Mouse (Mus musculus) liver, postnatal 0 days (tissue): ENCODE results near the gene Dab1. TPM values are rescaled to one million over a fixed set of nuclear protein-coding genes. Genes with fewer than 3 reads are reported as not detected.

Source experiments
- ATAC-seq: fragments of 200-750 bp; cut with Nextera tagmentation; 2 replicates; pipeline ENCODE4 v1.8.0; 2017; ENCODE audit warnings: mild to moderate bottlenecking, moderate library complexity
- DNase-seq: peaks from one replicate; pipeline ENCODE4 v3.0.0-alpha.2; 2016
- H3K27ac ChIP-seq: fragments of 300-500 bp; sonication (generic); 2 replicates; pipeline ENCODE4 v1.5.1; 2014; ENCODE audit warnings: antibody characterized with exemption, moderate library complexity, mild to moderate bottlenecking, low read depth
- H3K27me3 ChIP-seq: fragments of 300-500 bp; sonication (generic); 2 replicates; pipeline ENCODE4 v1.6.1; 2014; ENCODE audit warnings: low read length, control low read depth, mixed read lengths; ENCODE audit not compliant: insufficient read depth
- H3K36me3 ChIP-seq: fragments of 300-500 bp; sonication (generic); replicated peaks from 2 replicates; pipeline ENCODE4 v1.6.1; 2014; ENCODE audit warnings: mild to moderate bottlenecking, control low read depth, low read length, moderate library complexity, mixed read lengths; ENCODE audit not compliant: insufficient read depth
- H3K4me1 ChIP-seq: fragments of 300-500 bp; sonication (generic); 2 replicates; pipeline ENCODE4 v1.6.1; 2014; ENCODE audit warnings: antibody characterized with exemption, mild to moderate bottlenecking, control low read depth; ENCODE audit not compliant: insufficient read depth
- H3K4me2 ChIP-seq: fragments of 300-500 bp; sonication (generic); 2 replicates; pipeline ENCODE4 v1.6.1; 2014; ENCODE audit warnings: low read depth, mild to moderate bottlenecking, low read length, moderate library complexity, mixed read lengths
- H3K4me3 ChIP-seq: fragments of 300-500 bp; sonication (generic); 2 replicates; pipeline ENCODE4 v1.5.1; 2014; ENCODE audit warnings: low read depth, low read length
- H3K9ac ChIP-seq: fragments of 300-500 bp; sonication (generic); replicated peaks from 2 replicates; pipeline ENCODE4 v1.6.1; 2014; ENCODE audit warnings: mild to moderate bottlenecking, moderate library complexity
- H3K9me3 ChIP-seq: fragments of 300-500 bp; sonication (generic); 2 replicates; pipeline ENCODE4 v1.6.1; 2016; ENCODE audit warnings: mild to moderate bottlenecking, control low read depth, low read length, mixed read lengths
- CTCF ChIP-seq: sonication (generic); IDR thresholded peaks from 2 replicates; pipeline ENCODE4 v1.5.1; 2016; ENCODE audit warnings: antibody characterized with exemption, low read depth
- EP300 ChIP-seq: IDR thresholded peaks from 2 replicates; pipeline ENCODE4 v1.6.1; 2016; ENCODE audit warnings: antibody characterized with exemption, low read depth, mild to moderate bottlenecking
- WGBS: fragments of 180-500 bp; shearing (Covaris S2); extraction: QIAGEN DNeasy Blood & Tissue Kit; methylation state at CpG from one replicate; pipeline ENCODE4 v1.1.7; 2014; ENCODE audit not compliant: insufficient replicate concordance; 5-methylcytosine and 5-hydroxymethylcytosine counted together
- polyA plus RNA-seq: library from polyadenylated mRNA; unstranded; fragments of >200 nt; fragmentation: Nextera tagmentation; extraction: Ambion mirVana; gene quantifications from 2 replicates; pipeline ENCODE4 v1.2.1, GENCODE M21; 2015

The Dab1 gene
- polyA plus RNA-seq, 1 experiment from 2014 or later, result 1.1 TPM

- no peak overlapping the region for H3K4me3 ChIP-seq
- H3K9ac ChIP-seq, result no peak overlapping the region
These were observed 589.9 kb downstream of the Dab1 start for GRCm38 (mm10) chr4:104209081-104209480.

GRCm38 (mm10) chr4:104210796-104211195 is 591.6 kb downstream of the Dab1 start:
- Histone ChIP-seq H3K4me2 (no peak overlapping the region), H3K27me3 (no peaks in the 10 kb centered on the region), H3K4me1 (no peaks in the 10 kb centered on the region), H3K4me3 (no peak overlapping the region), H3K36me3 (no peaks in the 10 kb centered on the region), H3K9ac (no peak overlapping the region), H3K27ac (no peak overlapping the region), H3K9me3 (no peaks in the 10 kb centered on the region)
- 60% methylated on average over 1 of the region's 1 CpGs for WGBS
- TF ChIP-seq CTCF (no peak), EP300 (no peak)
- DNase-seq, result no peak
- no peak for ATAC-seq

More at GRCm38 (mm10) chr4:104209081-104209480, 589.9 kb downstream of the Dab1 start:
- Histone ChIP-seq H3K27me3 (no peaks in the 10 kb centered on the region), H3K4me2 (no peak overlapping the region), H3K9me3 (no peaks in the 10 kb centered on the region), H3K4me1 (no peaks in the 10 kb centered on the region), H3K27ac (no peak overlapping the region), H3K36me3 (no peaks in the 10 kb centered on the region)
- no peak for DNase-seq
- TF ChIP-seq EP300 (no peak), CTCF (peak; percentile 38)
- WGBS, result 31% methylated on average over 2 of the region's 2 CpGs
- no peak for ATAC-seq

DNA sequence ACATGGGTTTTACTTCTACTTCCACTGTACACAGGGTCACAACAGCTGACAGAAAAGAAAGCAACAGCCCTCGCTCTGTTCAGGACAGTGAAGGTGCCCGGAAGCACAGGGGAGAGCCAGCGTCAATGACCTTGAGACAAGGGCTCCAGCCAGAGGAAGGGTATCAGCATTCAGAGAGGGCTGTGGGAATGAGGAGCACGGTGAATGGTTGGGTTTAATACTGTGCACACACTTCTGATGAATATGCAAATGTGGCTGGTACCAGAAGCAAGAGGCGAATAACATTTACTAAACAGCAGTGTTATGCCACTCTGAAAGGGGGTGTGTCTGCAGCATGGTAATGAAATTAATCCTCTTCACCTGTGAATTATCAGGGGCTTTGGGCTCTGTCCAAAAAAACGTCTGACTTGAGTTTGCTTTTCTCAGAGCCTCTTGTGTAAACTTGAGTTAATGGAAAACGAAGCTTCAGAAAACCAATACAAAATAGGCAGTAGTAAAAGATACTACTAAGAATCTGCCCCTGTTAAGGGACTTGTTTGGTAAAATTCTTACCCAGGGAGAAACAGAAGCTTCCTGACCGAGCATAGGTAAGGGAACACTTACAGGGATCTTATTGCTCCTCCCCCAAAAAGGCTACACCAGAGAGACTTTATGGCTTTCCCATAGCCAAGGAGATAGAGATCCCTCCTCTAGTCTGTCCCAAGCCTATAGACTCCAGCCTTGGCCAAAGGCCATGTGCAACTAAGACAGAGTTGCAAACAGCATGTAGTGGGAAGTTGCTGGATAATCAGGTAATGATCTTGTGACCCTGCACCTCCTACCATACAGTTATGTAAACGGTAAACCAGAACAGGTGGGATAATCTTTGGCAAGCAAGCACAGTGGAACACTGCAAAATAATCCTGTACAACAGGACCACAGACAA is 592.6 kb downstream of the Dab1 start:
- H3K4me3 ChIP-seq, result no peak overlapping the region
- no peak overlapping the region for H3K9ac ChIP-seq
- 0 out of 2 replicates have a peak overlapping the region, but pooled peaks have one; percentile 22 for H3K27ac ChIP-seq
- no peaks in the 10 kb centered on the region for H3K4me1 ChIP-seq
- WGBS, result 46% methylated on average over 9 of the region's 9 CpGs
- TF ChIP-seq CTCF, result no peak
- TF ChIP-seq EP300, result no peak
- ATAC-seq, result no peak
- no peak for DNase-seq
- no peaks in the 10 kb centered on the region for H3K9me3 ChIP-seq
- peak overlapping the region; percentile 29 for H3K4me2 ChIP-seq
- H3K27me3 ChIP-seq, result no peaks in the 10 kb centered on the region
- H3K36me3 ChIP-seq, result no peaks in the 10 kb centered on the region

GRCm38 (mm10) chr4:104214724-104215123 is 595.6 kb downstream of the Dab1 start:
- Histone ChIP-seq H3K27me3 (no peaks in the 10 kb centered on the region), H3K4me2 (no peak overlapping the region), H3K4me1 (peaks cover 11% of the 10 kb centered on the region; the same call in 1 of the 2 replicates), H3K36me3 (no peaks in the 10 kb centered on the region), H3K4me3 (no peak overlapping the region), H3K9me3 (no peaks in the 10 kb centered on the region), H3K9ac (no peak overlapping the region), H3K27ac (no peak overlapping the region)
- ATAC-seq, result no peak
- TF ChIP-seq CTCF (no peak), EP300 (no peak)
- 57% methylated on average over 7 of the region's 7 CpGs for WGBS
- no peak for DNase-seq

DNA sequence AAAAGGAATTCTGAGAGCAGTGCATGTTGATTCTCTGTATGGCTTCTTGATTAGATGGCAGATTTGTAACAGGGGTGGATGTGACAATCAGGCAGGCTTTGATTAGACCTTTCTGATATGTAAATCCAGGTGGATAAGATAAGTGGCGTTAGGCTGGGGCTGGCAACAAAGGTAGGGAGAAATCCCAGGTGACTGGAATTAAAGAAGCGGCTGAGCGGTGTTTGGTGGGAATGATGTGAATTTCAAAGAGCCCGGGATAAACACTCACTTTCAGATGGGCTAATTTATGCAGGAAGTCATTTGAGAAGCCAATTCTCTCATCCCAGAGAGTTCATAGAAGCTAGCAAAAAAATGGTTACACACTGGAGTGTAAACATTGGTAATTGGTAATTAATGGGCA is 598.2 kb downstream of the Dab1 start:
- Histone ChIP-seq H3K27me3 (no peaks in the 10 kb centered on the region), H3K4me3 (no peak overlapping the region), H3K9me3 (no peaks in the 10 kb centered on the region), H3K9ac (no peak overlapping the region), H3K4me1 (peaks cover 11% of the 10 kb centered on the region; the same call in 1 of the 2 replicates), H3K36me3 (no peaks in the 10 kb centered on the region), H3K4me2 (no peak overlapping the region), H3K27ac (no peak overlapping the region)
- 64% methylated on average over 4 of the region's 4 CpGs for WGBS
- no peak for ATAC-seq
- DNase-seq, result no peak
- TF ChIP-seq CTCF, result no peak
- no peak for TF ChIP-seq EP300

- H3K9ac ChIP-seq, result no peak overlapping the region
- no peak overlapping the region for H3K4me2 ChIP-seq
- H3K4me3 ChIP-seq, result no peak overlapping the region
- TF ChIP-seq CTCF (no peak), EP300 (0 out of 2 replicates have a peak, but pooled peaks have one; percentile 18)
- ATAC-seq (peak; percentile 96), DNase-seq (peak; percentile 75)
- H3K36me3 ChIP-seq, result no peaks in the 10 kb centered on the region
- peaks cover 11% of the 10 kb centered on the region; the same call in 1 of the 2 replicates for H3K4me1 ChIP-seq
- 34% methylated on average over 6 of the region's 6 CpGs for WGBS
- H3K27ac ChIP-seq, result peak overlapping the region; percentile 76
- H3K27me3 ChIP-seq, result no peaks in the 10 kb centered on the region
- no peaks in the 10 kb centered on the region for H3K9me3 ChIP-seq
These were observed 599.6 kb downstream of the Dab1 start for GRCm38 (mm10) chr4:104218765-104219164.
